Mouse (Mus musculus) kidney, postnatal 10 days (tissue): ENCODE data around the gene Gpat2.

ENCODE experiments used
- DNase-seq: peaks from one replicate; pipeline ENCODE4 v3.0.0; 2021; ENCODE audit warnings: mixed read lengths

Gene Gpat2

DNA sequence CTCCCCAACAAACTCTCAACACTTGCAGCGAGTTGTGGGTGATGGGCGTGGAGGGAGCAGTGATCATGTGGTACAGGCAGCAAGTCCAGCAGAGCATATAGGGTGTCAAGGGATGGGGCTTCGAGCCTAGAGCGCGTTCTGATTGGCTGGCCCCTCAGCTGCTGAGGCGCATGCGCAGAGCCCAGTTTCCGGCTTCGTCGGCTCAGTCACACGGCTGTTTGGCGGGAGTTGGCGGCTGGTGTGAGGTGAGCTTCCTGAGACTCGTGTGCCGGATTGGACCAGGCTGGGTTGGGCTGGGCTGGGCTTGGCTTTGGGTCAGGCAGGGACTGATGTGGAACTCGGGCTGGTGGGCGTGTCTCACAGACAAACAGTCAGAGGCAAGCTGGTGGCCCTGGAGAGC, at the start of gene Gpat2:
Gene Gpat2 (plus strand): TSS at position 223 of the 400 bp plus-strand sequence.
- DNase-seq, result peak; percentile 21

DNA sequence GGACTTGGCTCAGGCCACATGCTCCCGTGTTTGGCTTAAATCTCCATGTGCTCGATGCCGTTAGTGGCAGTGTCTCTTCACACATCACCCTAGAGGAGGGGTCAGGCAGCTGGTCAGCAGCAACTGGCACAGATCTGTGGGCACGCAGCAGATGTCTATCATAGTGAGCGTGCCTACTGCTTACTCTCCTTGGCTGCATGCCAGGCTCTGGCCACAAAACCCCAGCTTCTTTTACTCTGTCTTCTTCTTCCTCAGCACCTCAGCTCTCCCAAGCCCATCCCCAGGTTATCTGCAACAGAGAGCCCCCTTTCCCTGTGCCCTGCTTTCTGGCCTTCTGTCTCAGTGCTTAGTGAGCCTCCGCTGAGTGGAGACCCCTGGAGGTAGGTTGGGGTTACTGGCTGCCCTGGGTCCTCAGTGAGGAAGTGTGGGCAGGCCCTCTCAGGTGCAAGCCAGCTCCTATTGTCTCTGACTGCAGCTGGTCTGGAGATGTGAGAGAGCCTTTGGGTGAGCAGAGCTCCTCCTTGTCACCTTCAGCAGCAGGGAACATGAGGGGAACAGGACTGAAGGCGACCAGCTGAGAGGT, 49.1 kb upstream of the Gpat2 start:
- no peak for DNase-seq

DNA sequence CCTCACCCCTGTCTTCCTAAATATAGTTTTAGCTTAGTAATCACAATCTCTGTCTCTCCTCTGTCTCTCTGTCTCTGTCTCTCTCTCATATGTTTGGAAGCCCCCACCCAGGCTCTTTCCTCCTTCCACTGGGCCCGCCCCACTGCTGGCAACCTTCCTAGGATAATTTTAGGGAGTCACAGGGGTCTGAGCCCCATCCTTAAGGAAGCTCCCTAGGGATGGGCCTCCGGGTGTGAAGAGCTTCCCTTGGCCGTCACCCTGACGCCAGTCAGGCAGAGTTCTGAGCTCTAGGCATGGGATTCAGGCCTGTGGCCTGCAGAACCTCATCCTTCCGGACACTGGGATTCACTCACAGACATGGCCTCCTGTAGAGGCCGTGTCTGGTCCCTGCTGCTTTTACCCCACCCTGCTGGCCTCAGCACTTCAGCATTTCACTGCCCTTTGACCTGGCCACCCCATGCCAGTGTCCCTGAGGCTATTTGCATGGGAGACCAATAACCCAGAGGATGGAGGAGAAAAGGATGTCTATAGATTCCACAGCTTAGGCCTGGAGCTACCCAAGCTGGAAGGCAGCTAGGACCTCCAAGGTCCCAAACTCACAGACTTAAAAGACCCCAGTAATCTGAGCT, 48.5 kb upstream of the Gpat2 start:
- DNase-seq, result peak; percentile 55

DNA sequence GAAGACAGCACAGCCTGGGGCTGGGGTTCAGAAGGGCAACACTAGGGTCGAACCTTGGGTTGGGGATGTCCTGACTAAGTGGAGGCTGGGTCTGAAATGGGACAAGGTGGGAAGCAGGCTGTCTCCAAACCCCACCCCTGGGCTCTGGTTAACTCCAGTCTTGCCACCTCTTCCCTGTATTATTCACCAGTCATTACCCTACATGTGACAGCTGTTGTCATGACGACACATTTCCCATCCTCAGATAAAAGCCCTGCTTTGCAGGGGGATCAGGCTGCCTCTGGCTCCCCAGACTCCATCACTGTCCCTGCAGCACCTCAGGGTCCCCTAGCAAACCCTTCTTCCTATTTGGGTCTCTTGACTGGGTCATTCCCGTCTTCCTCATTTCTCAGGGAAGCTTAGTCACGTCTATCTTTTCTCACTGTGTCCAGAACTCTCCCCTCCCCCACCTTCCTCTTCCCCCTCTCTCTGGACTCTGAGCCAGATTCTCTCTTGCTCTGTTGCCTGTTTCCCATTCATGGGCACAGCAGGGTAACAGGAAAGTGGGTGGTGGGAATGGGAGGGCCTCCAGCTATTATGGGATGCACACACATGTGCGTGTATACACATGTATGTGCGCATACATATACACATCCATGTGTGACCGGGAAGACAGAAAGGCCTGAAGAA, 46.9 kb upstream of the Gpat2 start:
- DNase-seq, result no peak

DNA sequence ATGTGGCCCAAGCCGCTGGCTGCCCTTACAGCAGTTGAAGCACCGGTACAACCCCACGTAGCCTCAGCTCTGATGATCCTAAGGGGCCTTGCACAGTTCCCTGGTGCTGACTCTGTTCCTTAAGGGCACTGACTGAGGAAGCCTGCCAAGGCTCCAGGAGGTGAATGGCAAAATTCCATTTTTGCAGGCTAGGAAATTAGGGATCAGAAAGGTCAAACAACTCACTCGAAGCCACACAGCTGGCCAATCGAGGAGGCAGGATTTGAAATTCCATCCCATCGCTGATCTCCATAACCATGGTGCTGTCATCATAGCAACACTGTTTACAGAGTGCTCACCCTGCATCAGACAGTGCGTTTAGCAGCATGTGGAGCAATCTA, 46.4 kb upstream of the Gpat2 start:
- DNase-seq, result peak; percentile 75

DNA sequence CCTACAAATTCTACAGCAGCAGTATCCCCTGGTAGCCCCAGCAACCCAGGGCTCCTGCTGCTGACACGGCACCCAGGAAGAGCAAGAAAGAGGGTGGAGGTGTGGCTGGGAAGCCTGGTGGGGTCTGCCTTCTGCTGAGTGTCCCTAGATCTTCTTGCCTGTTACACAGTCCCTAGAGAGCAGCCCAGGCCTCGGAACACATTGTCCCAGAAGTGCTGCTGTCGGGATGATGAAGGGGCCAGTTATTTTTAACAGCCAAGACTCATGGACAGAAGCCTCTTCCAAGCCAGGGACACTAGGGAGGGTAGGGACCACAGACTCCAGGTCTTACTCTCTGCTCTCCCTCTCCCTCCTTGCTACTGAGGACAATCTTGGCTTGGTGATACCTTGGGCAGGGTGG, 45.7 kb upstream of the Gpat2 start:
- no peak for DNase-seq

DNA sequence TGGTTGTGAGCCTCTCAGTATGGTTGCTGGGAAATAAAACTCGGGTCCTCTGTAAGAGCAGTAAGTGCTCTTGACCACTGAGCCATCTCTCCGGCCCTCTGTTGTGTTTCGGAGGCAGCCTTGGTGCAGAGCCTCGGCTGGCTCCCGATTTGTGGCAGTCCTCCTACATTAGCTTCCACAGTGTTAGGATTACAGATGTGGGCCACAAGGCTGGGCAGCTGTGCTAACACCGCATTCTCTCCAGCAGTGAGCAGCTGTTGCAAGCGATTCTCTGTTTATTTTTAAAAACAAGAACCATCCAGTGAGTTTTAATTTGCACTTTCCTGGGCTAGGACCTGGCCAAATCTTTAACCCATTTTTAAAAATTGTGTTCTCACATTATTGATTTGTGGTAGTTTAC, 41.1 kb upstream of the Gpat2 start:
- DNase-seq, result peak; percentile 75

DNA sequence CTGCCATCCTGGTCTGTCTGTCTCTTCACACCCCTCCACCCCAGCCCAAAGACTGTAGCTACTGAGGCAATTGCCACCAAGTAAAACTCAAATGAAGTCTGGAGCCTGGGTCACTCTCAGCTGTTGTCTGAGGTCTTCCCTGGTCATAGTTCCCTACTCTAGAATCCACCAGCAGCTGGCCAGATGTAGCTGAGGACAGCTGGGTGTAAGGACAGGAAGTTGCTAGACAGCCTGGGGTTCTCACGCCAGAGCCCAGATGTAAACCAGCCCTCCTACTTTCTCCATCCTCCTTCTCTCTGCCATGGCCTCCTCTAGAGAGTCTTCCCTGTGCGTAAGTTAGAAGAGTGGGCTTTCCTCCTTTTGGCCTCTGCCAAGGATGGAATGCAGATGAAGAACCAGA, 37.5 kb upstream of the Gpat2 start:
- DNase-seq, result peak; percentile 66

DNA sequence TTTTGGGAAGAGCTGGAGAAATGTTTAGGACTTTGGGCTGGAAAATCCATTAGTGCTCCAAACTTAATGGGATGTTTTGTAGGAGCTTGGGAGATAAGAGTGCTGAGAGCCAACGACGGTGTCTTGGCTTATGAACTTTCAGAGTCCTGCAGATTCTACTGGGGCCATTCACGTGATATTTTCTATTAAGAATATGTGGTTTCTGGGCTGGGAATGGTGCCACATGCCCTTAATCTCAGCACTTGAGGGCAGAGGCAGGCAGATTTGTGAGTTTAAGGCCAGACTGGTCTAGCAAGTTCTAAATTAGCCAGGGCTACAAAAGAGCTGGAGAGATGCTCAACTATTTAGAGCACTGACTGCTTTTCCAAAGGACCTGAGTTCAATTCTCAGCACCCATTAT, 34.6 kb upstream of the Gpat2 start:
- DNase-seq, result no peak

DNA sequence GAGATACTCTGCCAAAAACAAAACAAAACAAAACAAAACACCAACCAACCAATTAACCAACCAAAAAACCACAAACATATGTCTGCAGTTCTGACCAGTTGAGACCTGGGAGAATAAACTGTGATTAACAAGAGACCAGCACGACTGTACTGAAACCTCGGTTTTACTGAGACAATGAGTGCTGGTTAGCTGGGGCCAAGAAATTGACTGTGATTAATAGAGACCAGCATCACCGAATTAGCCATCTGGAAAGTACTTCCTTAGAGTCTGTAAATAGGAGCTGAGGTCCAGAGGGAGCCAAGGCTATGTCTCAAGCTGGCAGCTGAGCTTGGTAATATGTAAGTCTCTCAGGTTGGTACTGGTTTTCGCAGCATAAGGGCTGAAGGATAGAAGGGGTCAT, 34.2 kb upstream of the Gpat2 start:
- DNase-seq, result no peak

DNA sequence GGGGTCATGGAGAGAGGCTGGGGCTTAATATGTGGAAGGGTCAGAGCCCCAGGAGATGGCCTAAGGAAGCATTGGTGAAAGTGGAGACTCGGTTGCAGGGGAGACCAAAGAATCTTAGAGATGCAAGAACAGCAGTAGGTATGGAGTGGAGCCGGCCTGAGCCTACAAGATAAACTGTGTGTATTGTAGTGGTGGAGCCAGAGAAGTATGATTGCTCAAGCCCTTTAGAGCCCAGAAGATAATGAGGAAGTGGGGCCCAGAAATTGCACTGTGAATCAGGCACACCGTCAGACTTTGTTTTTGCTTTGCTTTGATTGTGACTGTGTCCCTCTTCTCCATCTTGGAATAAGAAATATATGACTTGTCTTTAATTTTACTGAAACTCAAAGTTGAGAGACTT, 33.7 kb upstream of the Gpat2 start:
- no peak for DNase-seq

DNA sequence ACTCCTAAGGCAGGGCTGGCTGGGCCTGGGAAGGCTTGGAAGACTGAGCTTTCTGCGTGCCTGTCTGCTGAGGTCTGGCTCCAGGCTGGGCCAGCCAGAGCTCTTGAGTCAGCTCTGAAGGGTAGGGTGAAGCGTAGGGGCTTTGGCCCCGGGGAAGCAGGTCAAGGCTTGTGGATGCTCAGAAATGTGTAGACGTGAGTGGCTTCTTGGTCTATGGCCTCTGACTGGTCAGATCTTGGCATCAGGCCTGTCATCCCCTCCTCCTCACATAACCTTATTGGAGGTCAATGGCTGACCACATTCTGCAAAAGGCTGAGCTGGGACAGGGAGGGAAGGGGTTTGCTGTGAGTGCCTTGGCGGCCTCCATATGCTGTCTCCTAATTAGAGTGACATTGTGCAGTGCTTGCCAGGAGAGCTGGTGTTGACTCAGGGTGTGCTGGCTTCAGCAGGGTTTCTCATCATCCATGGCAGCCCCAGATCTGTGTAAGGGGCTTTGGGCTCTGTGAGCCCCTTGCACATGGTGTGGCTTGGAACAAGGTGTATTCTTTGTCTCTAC, 30.3 kb upstream of the Gpat2 start:
- DNase-seq, result peak; percentile 47

DNA sequence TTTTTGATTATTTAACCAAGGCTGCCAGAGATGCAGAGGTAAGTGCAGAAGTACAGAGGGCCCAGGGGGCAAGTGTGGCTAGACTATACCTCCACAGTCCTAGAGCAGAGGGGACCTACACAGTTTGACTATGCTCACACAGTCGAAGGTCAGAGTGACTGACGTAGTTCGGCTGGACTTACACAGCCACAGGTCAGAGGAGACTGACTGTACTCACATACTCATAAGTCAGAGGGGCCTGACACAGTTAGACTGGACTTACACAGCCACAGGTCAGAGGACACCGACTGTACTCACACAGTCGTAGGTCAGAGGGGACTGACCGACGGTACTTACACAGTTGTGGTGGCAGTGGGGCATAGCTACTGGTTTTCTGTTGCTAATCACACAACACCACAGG, 26.3 kb upstream of the Gpat2 start:
- no peak for DNase-seq

DNA sequence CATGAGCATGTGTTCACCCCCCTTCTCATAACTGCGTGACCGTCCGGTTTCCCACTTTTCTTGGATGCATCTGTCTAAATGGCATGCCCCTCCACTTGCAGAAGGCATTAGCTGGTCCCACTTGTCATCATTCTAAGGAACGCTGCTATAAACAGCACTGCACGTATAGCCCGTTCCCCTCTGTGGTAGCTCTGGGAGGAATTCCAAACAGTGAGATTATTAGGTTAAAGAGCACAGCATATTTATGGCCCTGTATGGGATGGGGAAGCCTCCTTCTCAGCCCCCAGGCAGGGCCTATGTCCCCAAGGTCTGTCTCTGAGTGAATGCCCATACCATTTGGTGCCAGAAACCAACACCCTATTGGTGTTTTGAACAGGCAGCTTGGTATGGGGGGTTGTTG, 13.9 kb upstream of the Gpat2 start:
- DNase-seq, result no peak

DNA sequence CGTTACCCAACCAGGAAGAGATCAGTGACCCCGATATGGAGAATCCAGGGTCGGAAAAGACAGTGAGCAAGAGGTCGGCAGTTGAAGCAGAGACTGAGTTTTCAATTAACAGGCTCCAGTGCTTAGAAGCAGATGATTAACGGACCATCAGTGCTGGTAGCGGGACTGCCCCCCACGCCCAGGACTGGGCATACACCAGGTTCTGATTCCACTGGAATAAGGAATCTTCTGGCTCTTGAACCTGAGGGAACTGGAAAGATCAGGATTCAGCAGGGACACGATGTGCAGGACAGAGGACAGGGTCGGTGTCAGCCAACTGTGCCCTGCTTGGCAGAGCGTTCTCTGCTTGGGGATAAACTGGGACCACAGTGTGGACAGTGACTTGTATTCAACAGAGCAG, 9.2 kb upstream of the Gpat2 start:
- peak; percentile 80 for DNase-seq

DNA sequence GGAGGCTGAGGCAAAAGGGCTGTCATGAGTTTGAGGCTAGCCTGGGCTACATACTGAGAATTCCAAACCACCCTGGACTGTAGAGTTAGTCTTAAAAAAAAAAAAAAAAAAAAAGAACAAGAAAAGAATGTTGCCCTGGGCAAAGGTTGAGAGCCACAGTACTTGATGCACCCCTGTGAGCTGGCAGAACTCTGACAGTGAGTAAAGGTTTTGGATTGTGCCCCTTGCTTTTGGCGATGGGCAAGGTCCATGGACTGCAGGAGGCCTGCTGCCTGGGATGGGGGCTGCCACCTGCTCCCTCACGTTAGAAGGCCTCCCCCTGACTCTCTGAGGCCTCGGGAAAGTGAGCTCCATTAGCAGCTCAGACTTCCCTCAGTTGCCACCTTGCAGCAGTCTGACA, 8.3 kb upstream of the Gpat2 start:
- peak; percentile 58 for DNase-seq

DNA sequence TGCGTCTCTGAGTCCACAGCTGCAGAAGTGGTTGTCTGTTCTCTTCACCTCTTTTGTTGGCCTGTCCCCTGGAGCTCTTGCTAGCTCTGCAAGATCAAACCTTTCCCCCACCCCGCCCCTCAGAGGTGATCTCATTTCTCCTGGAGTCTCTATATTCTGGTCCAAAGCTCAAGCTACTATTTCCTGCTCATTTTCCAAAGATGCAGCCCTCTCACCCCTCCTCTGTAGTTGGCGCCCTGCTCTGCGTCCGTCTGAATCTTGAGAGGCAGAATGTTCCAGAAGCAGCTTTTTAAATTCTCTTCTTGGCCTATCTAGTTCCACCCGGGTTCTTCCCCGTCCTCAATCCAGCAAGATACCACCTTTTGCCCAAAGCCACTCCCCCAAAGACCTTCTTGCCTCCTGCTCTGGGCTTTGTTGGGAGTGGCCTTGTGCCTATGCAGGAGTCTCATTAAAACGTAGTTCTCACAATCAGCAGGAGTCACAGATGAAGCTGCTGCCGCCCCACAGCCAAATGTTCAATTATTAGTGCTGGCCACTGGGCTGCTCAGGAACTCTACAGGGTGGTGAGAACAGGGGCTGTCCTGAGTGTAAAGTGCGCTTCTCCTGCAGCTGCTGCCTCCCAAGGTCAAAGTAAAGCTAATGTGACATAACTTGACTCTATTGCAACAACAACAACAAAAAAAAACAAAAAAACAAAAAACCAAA, 6.6 kb upstream of the Gpat2 start:
- peak; percentile 58 for DNase-seq

DNA sequence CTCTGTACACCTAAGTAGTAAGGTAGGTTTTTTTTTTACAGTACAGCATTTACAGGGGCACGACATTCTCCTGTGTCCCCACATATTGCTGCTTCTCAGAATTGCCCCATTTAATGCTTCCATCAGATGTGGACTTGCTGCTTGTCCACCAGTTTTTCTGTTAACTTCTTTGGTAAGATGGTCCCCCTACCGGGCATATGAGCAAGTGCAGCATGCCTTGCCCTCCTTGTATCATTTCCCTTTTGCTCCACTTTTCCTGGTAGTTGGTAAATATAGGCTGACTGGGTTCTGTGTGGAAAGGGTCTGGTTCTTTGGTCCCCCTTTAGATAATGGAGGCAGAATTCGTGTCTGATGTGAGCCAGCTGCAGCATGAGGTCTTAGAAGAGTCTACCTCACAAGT, 5.2 kb downstream of the Gpat2 start:
- DNase-seq, result peak; percentile 73

DNA sequence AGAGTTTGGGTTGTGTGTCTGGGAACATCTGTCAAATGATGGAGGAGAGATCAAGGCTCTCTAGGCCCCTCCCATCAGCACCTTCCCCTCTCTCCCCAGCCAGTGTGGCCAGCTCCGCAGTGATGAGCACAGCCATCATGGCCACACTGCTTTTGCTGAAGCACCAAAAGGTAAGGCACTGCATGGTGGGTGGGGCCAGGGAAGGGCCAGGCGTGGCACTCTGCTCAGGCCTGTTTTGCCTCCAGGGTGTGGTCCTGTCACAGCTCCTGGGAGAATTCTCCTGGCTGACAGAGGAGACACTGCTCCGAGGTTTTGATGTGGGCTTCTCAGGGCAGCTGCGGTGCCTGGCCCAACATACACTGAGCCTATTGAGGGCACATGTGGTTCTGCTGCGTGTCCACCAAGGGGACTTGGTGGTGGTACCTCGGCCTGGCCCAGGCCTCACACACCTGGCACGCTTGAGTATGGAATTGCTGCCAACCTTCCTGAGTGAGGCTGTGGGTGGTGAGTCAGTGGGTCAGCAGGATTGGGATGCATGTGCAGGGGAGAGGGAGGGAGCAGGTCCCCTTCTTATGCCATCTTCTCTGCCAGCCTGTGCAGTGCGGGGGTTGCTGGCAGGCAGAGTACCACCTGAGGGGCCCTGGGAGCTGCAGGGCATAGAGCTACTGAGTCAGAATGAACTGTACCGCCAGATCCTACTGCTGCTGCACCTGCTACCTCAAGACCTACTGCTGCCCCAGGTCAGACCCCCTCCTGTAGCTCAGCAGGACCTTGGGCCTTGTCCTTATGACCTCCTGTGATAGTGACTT, 8.7 kb downstream of the Gpat2 start:
- no peak for DNase-seq

DNA sequence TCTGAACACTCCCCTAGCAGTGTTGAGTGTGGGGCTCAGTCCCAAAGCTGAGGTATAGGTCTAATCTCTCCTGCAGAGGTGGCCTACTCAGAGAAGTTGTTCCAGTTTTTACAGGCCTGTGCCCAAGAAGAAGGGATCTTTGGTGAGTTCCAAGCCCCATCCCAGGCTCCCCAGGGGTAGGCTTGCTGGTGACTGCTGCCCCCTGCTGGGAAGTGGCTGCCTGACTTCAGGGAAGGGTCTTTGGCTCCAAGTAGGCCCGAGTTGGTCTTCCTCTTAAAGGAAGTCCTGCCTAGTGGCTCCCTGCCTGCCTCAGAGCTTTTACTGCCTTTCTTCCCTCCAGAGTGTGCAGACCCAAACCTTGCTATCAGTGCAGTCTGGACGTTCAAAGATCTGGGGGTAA, 10.1 kb downstream of the Gpat2 start:
- DNase-seq, result peak; percentile 64

DNA sequence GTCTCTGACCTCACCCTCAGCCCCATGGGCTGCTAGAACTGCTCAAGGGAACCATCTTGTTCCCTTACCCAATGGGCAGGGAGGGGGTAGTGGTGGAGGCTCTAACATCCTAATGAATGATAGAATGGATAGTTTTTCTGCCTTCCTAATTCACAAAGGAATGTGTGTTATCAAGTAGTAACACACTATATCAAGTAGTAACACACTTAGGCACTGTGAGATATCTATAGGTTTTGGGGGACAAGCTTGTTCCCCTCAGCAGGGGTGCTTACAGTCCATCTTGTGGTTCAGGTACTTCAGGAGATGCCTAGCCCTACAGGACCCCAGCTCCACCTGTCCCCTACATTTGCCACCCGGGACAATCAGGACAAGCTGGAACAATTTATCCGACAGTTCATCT, 10.6 kb downstream of the Gpat2 start:
- no peak for DNase-seq

DNA sequence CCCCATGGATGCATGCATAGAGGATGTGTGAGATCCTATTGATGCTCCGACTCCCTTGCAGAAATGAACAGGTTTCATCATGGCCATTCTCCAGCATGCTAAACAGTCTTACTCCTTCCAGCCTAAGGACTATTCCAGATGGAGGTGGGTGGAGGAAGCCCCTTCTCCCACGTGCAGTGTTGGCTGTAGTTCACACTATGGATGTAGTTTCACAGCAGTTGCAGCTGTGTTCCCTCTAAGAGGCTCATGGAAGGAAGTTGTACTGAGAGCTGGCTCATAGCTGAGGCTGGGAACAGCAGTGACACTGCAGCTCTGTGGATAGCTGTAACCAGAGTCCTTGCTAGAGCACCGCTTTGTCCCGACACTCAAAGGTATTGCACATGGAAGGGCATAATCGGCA, 12.7 kb downstream of the Gpat2 start:
- no peak for DNase-seq
